Comparison of ENCODE assay signal across 21 mouse cellular contexts in the genomic region with DNA sequence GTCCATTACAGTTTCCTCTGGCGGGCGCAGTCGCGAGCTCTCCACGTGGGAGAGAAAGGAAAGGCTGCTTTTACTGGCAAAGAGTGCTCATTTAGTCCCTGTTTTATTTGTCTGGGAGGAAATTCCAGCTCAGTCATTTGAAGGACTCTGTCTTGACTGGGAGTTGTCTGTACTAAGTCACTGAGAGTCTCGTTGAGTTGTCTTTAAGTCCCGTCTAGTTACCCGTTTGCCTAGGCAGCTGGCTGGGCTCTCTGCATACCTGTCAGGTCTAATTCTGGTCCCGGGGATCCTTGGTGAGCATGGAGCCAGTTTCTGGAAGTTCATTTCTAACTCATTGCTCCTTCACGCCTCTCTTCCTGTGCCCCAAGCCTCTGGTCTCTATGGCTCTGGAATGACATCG. TPM values are rescaled to one million over a fixed set of nuclear protein-coding genes. Genes with fewer than 3 reads are reported as not detected.
A peak's percentile ranks its signal among the peaks of the same experiment; 100 is the strongest.
DNase-seq lines count a peak whose midpoint lies in the region; ATAC-seq and TF ChIP-seq lines count a peak whose summit lies in the region.
"Had no signal": no experiment of that assay in that cellular context is flagged by ENCODE, and none has a peak within 500 bp of the region (broad histone marks: within the 10 kb centered on the region; RNA-seq: fewer than 3 reads in every experiment).

No protein-coding gene starts in this region.

- DNase-seq in lung, embryonic 14.5 days, result peak; percentile 14
- DNase-seq in lung, postnatal 14 days, result no peak
- no peak for DNase-seq in limb, embryonic 14.5 days (ENCODE audit: low spot score)
- DNase-seq in embryo, embryonic 9.5 days (ENCODE audit: extremely low spot score), result no peak
- DNase-seq: cerebellum, adult 9-10 months; heart, postnatal 14 days; liver, embryonic 13.5 days; retina, postnatal 1 day; right cerebral cortex, postnatal 25 days; spleen, adult 18-20 months; thymus, adult 2 months; thymus, postnatal 4 days had no signal

- H3K36me3 ChIP-seq in heart, embryonic 16.5 days (ENCODE audit: control insufficient read depth, insufficient read depth), result no peaks in the 10 kb centered on the region
- no peaks in the 10 kb centered on the region for H3K36me3 ChIP-seq in heart, embryonic 12.5 days
- no peaks in the 10 kb centered on the region for H3K36me3 ChIP-seq in lung, embryonic 14.5 days (ENCODE audit: insufficient read depth)
- no peaks in the 10 kb centered on the region for H3K36me3 ChIP-seq in embryonic facial prominence, embryonic 13.5 days
- no peaks in the 10 kb centered on the region for H3K36me3 ChIP-seq in limb, embryonic 14.5 days (ENCODE audit: control insufficient read depth, insufficient read depth, low read length)
- H3K36me3 ChIP-seq: forebrain, embryonic 15.5 days; heart, embryonic 10.5 days; hindbrain, embryonic 12.5 days; liver, embryonic 13.5 days; neural tube, embryonic 12.5 days had no signal

- no peak for TF ChIP-seq POLR2A in limb, embryonic 14.5 days (IDR thresholded peaks at IDR 0.05; ENCODE audit: borderline replicate concordance, extremely low read depth, insufficient read depth, insufficient read length)

- no peaks in the 10 kb centered on the region for H3K27me3 ChIP-seq in heart, embryonic 16.5 days (ENCODE audit: control insufficient read depth, insufficient read depth, low read length)
- no peaks in the 10 kb centered on the region for H3K27me3 ChIP-seq in heart, embryonic 12.5 days (replicated peaks)
- no peaks in the 10 kb centered on the region for H3K27me3 ChIP-seq in lung, embryonic 14.5 days (ENCODE audit: insufficient read depth, low read length)
- H3K27me3 ChIP-seq in embryonic facial prominence, embryonic 13.5 days, result no peaks in the 10 kb centered on the region
- H3K27me3 ChIP-seq in limb, embryonic 14.5 days (ENCODE audit: control insufficient read depth, insufficient read depth, low read length), result no peaks in the 10 kb centered on the region
- H3K27me3 ChIP-seq: forebrain, embryonic 15.5 days; liver, embryonic 13.5 days; neural tube, embryonic 12.5 days had no signal

- no peak for TF ChIP-seq CTCF in lung, embryonic 14.5 days (IDR thresholded peaks at IDR 0.05; ENCODE audit: low read depth)

- 55% methylated on average over 11 of the region's 11 CpGs for WGBS in heart, embryonic 16.5 days
- 59% methylated on average over 11 of the region's 11 CpGs for WGBS in heart, embryonic 12.5 days
- WGBS in lung, embryonic 14.5 days, result 66% methylated on average over 11 of the region's 11 CpGs
- 67% methylated on average over 11 of the region's 11 CpGs for WGBS in embryonic facial prominence, embryonic 13.5 days
- WGBS in limb, embryonic 14.5 days, result 43% methylated on average over 11 of the region's 11 CpGs

- ATAC-seq in heart, embryonic 16.5 days (replicated peaks; ENCODE audit: extremely low read depth, insufficient read depth, low FRiP score), result no peak
- ATAC-seq in heart, embryonic 12.5 days (ENCODE audit: insufficient number of reproducible peaks, low FRiP score), result no peak
- ATAC-seq in lung, embryonic 14.5 days (ENCODE audit: insufficient read depth), result no peak
- no peak for ATAC-seq in embryonic facial prominence, embryonic 13.5 days (ENCODE audit: insufficient number of reproducible peaks, insufficient read depth, low FRiP score, low TSS enrichment, low read depth)
- ATAC-seq in limb, embryonic 14.5 days (ENCODE audit: low FRiP score, low read depth), result no peak
- ATAC-seq in activated CD4-positive, CD25-positive, alpha-beta regulatory T cell, adult 4 months, result no peak
- ATAC-seq: forebrain, embryonic 15.5 days had no signal

- H3K4me2 ChIP-seq in heart, embryonic 16.5 days (ENCODE audit: low read depth, low read length), result 0 out of 2 replicates have a peak overlapping the region, but pooled peaks have one; percentile 7
- no peak overlapping the region for H3K4me2 ChIP-seq in heart, embryonic 12.5 days
- peak overlapping the region; percentile 3; the same call in 1 of the 2 replicates for H3K4me2 ChIP-seq in lung, embryonic 14.5 days
- peak overlapping the region; percentile 7; the same call in 1 of the 2 replicates for H3K4me2 ChIP-seq in embryonic facial prominence, embryonic 13.5 days
- H3K4me2 ChIP-seq in limb, embryonic 14.5 days (replicated peaks; ENCODE audit: low read depth, low read length, severe bottlenecking), result peak overlapping the region; percentile 16; the same call in 1 of the 2 replicates
- H3K4me2 ChIP-seq: forebrain, embryonic 15.5 days; hindbrain, embryonic 12.5 days; liver, embryonic 13.5 days; neural tube, embryonic 12.5 days had no signal

- no peak overlapping the region for H3K9ac ChIP-seq in heart, embryonic 16.5 days (ENCODE audit: low read length)
- H3K9ac ChIP-seq in heart, embryonic 12.5 days, result no peak overlapping the region
- no peak overlapping the region for H3K9ac ChIP-seq in lung, embryonic 14.5 days
- no peak overlapping the region for H3K9ac ChIP-seq in embryonic facial prominence, embryonic 13.5 days
- no peak overlapping the region for H3K9ac ChIP-seq in limb, embryonic 14.5 days (ENCODE audit: low read depth, low read length, severe bottlenecking)
- H3K9ac ChIP-seq: forebrain, embryonic 15.5 days; hindbrain, embryonic 12.5 days; liver, embryonic 13.5 days; neural tube, embryonic 12.5 days had no signal

- no peaks in the 10 kb centered on the region for H3K9me3 ChIP-seq in heart, embryonic 16.5 days (replicated peaks; ENCODE audit: control insufficient read depth, low read length)
- H3K9me3 ChIP-seq in heart, embryonic 12.5 days (replicated peaks), result no peaks in the 10 kb centered on the region
- H3K9me3 ChIP-seq in lung, embryonic 14.5 days (ENCODE audit: low read depth, low read length), result no peaks in the 10 kb centered on the region
- no peaks in the 10 kb centered on the region for H3K9me3 ChIP-seq in embryonic facial prominence, embryonic 13.5 days
- no peaks in the 10 kb centered on the region for H3K9me3 ChIP-seq in limb, embryonic 14.5 days (ENCODE audit: control insufficient read depth, low read length)
- H3K9me3 ChIP-seq: forebrain, embryonic 15.5 days; heart, embryonic 10.5 days; hindbrain, embryonic 12.5 days; liver, embryonic 13.5 days; megakaryocyte, embryonic 14.5 days; neural tube, embryonic 12.5 days had no signal

- H3K4me3 ChIP-seq in heart, embryonic 16.5 days (ENCODE audit: low read length), result no peak overlapping the region
- no peak overlapping the region for H3K4me3 ChIP-seq in heart, embryonic 12.5 days
- H3K4me3 ChIP-seq in lung, embryonic 14.5 days (ENCODE audit: low read depth, low read length), result no peak overlapping the region
- no peak overlapping the region for H3K4me3 ChIP-seq in embryonic facial prominence, embryonic 13.5 days
- no peak overlapping the region for H3K4me3 ChIP-seq in limb, embryonic 14.5 days (replicated peaks; ENCODE audit: low read length)
- H3K4me3 ChIP-seq: forebrain, embryonic 15.5 days; heart, embryonic 10.5 days; hindbrain, embryonic 12.5 days; liver, embryonic 13.5 days; megakaryocyte, embryonic 14.5 days; neural tube, embryonic 12.5 days had no signal

- H3K4me1 ChIP-seq in heart, embryonic 16.5 days (ENCODE audit: control insufficient read depth, insufficient read depth, low read length), result peaks cover 6% of the 10 kb centered on the region; the same call in 1 of the 2 replicates
- H3K4me1 ChIP-seq in heart, embryonic 12.5 days (replicated peaks), result peaks cover 8% of the 10 kb centered on the region
- peaks cover 12% of the 10 kb centered on the region; the same call in 1 of the 2 replicates for H3K4me1 ChIP-seq in lung, embryonic 14.5 days (ENCODE audit: insufficient read depth)
- H3K4me1 ChIP-seq in embryonic facial prominence, embryonic 13.5 days, result peaks cover 21% of the 10 kb centered on the region; the same call in 1 of the 2 replicates
- H3K4me1 ChIP-seq in limb, embryonic 14.5 days (ENCODE audit: control insufficient read depth, insufficient read depth, low read length), result peaks cover 6% of the 10 kb centered on the region; the same call in 1 of the 2 replicates
- H3K4me1 ChIP-seq: forebrain, embryonic 15.5 days; hindbrain, embryonic 12.5 days; neural tube, embryonic 12.5 days had no signal

- no peak overlapping the region for H3K27ac ChIP-seq in heart, embryonic 16.5 days (ENCODE audit: low read length)
- H3K27ac ChIP-seq in heart, embryonic 12.5 days (ENCODE audit: poor library complexity, severe bottlenecking), result no peak overlapping the region
- no peak overlapping the region for H3K27ac ChIP-seq in lung, embryonic 14.5 days (ENCODE audit: low read depth)
- peak overlapping the region; percentile 80 for H3K27ac ChIP-seq in embryonic facial prominence, embryonic 13.5 days
- H3K27ac ChIP-seq in limb, embryonic 14.5 days (replicated peaks; ENCODE audit: low read depth, low read length), result no peak overlapping the region
- H3K27ac ChIP-seq: forebrain, embryonic 15.5 days; heart, embryonic 10.5 days; hindbrain, embryonic 12.5 days; liver, embryonic 13.5 days; neural tube, embryonic 12.5 days had no signal

RNA-seq across cellular contexts. Expression of gene Slc44a3, which starts 20.5 kb away (rescaled TPM):
- polyA plus RNA-seq in heart, embryonic 16.5 days (2015; fragmentation: Nextera tagmentation; extraction: Ambion mirVana), result 1.2 and 2.5 TPM in 2 replicates
- polyA plus RNA-seq in heart, embryonic 12.5 days (2016; fragmentation: Nextera tagmentation; extraction: Ambion mirVana), result 0.55 and 1.1 TPM in 2 replicates
- 12.0 and 12.2 TPM in 2 replicates for polyA plus RNA-seq in lung, embryonic 14.5 days (2014; fragmentation: Nextera tagmentation; extraction: Ambion mirVana)
- polyA plus RNA-seq in embryonic facial prominence, embryonic 13.5 days (2015; fragmentation: Nextera tagmentation; extraction: Ambion mirVana), result 2.3 and 4.2 TPM in 2 replicates
- 0.82 and 0.91 TPM in 2 replicates for polyA plus RNA-seq in limb, embryonic 14.5 days (2012; rRNA removed)
- polyA plus RNA-seq in limb, embryonic 14.5 days (2014; fragmentation: Nextera tagmentation; extraction: Ambion mirVana), result 1.7 and 2.3 TPM in 2 replicates
- polyA plus RNA-seq in activated CD4-positive, CD25-positive, alpha-beta regulatory T cell, adult 4 months (2017; shearing (Covaris generic)), result not detected
